Mouse (Mus musculus): Measurements from ENCODE around the gene C130050O18Rik. TPM values are rescaled to one million over a fixed set of nuclear protein-coding genes. Genes with fewer than 3 reads are reported as not detected.

Gene C130050O18Rik
- polyA plus RNA-seq, 1 experiment from 2014 or later = 0.24 TPM

DNA sequence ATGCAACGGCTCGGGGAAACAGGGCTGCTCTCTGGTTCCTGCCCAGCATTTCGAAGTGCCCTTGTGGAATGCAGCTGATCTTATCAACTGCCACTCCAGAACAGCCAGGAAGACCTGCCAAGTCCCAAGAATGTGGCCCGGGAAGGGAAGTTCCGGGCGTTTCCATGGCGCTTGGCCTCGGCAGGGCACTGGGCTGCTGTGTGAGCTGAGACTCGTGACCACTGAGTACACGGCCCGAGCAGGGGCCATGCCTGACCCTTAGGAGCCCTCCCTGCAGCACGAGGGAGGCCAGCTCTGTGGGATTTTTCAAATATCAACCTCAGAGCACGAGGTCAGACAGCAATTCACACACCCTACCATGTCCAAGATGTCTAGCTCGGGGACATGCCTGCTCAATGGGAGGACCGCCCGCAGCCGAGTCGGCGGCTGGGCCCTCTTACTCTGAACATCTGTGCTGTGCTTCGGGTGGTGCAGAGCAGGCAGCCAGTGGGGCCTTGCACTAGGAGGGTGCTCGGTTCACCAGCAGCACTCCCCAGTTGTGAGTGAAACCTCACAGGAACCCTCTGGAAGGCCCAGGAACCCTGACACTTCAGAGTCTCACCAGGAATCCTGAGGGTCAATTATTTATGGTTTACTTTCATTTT, 26.0 kb upstream of the C130050O18Rik start:
- DNase-seq (ENCODE audit: low read depth, low spot score) (no peak), ATAC-seq (peak; percentile 13)
- no peaks in the 10 kb centered on the region for H3K27me3 ChIP-seq
- in situ Hi-C loops (cut with MboI; ENCODE audit: low pct_unique_long_range_greater_than_20kb) = no loop called here
- ChIA-PET CTCF (interaction anchor here (1.6 kb wide), 1 partner anchor 30 kb away, joined by 3 read pairs; no protein-coding TSS in a partner anchor), POLR2A (interaction anchor here (1.0 to 2.0 kb wide), 3 partner anchors 14 to 34 kb away, joined by 3 to 9 read pairs (median 4); no protein-coding TSS in a partner anchor)
- TF ChIP-seq CTCF (IDR thresholded peaks at IDR 0.05) = no peak

DNA sequence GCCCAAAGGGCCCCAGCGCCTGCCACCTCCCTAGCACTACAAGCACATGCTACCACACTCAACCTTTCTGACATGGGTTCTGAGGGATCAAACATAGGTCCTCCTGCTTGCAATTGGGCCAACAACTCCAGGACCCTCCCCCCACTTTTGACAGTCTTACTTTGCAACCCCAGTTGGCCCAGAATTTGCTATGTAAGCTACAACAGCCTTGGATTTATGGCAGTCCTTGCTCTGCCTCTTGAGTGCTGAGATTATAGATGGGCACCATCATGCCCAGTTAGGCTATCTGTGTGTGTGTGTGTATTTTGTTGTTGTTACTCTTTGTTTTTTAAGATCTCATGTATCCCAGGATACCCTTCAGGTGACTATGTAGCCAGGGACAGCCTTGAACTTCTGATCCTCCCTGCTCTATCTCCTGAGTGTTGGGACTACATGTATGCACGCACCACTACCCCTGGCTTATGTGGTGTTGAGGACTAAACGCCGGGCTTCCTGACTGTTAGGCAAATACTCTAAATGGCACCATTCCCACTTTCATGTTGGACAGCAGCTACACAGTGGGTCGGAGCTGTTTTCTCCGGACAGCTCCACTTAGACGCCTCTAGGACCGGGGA, 25.2 kb upstream of the C130050O18Rik start:
- ChIA-PET POLR2A (interaction anchor here (0.6 to 2.0 kb wide), 3 partner anchors 15 to 101 kb away, joined by 3 to 9 read pairs (median 4); no protein-coding TSS in a partner anchor), CTCF (interaction anchor here (0.9 kb wide), 1 partner anchor 15 kb away, joined by 3 read pairs; no protein-coding TSS in a partner anchor)
- no peak for TF ChIP-seq CTCF (IDR thresholded peaks at IDR 0.05)
- H3K27me3 ChIP-seq = no peaks in the 10 kb centered on the region
- ATAC-seq = no peak
- DNase-seq (ENCODE audit: low read depth, low spot score) = no peak
- in situ Hi-C loops (cut with MboI; ENCODE audit: low pct_unique_long_range_greater_than_20kb) = no loop called here

DNA sequence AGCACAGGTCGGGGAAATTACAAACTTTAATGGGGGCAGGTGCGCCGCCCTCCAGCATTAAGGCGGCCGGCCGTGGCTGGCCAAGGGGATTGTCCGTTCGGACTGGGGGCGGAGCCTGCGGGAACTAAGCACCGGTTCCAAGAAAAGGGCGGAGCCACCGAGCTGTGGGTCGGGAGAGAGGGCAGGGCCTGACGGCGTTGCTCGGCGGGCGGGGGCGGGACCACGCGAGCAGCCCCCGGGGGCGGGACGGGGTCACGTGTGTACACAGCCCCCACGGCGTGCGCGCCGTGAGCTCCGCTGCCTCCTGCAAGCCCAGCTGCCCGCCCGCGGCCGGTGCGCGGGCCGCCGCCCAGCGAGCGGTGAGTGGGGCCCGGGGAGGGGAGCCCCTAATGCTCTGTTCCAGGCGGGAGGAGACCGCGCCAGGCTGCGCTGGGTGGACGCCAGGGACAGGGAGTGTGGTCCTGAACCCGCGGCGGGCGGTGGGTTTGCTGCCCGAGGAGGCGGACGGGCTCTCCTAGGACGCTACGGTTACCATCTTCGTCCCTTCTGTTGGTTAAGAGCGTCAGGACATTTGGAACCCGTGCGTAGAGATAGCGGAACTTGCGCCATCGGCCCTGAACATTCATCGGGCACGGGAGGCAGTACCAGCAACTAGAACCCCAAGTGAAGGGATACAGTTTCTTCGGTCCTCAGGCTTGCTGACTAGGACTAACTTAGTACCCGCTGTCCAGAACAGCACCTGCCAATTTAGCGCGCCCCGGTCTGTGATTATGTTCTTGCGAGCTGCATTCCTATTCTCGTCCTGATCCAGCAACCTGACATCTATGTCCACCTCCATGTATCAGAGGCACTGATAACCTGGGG, 24.5 kb upstream of the C130050O18Rik start:
- ChIA-PET CTCF (interaction anchor here (0.9 to 2.4 kb wide), 4 partner anchors 16 to 29 kb away, joined by 3 to 14 read pairs (median 3); partner anchors contain the start of genes Cox19 and Cyp2w1), POLR2A (interaction anchor here (0.6 to 2.0 kb wide), 4 partner anchors 14 to 100 kb away, joined by 3 to 9 read pairs (median 4); no protein-coding TSS in a partner anchor)
- DNase-seq (ENCODE audit: low read depth, low spot score) (peak; percentile 83), ATAC-seq (peak; percentile 88)
- H3K27me3 ChIP-seq = no peaks in the 10 kb centered on the region
- in situ Hi-C loops (cut with MboI; ENCODE audit: low pct_unique_long_range_greater_than_20kb) = no loop called here
- TF ChIP-seq CTCF (IDR thresholded peaks at IDR 0.05) = no peak

DNA sequence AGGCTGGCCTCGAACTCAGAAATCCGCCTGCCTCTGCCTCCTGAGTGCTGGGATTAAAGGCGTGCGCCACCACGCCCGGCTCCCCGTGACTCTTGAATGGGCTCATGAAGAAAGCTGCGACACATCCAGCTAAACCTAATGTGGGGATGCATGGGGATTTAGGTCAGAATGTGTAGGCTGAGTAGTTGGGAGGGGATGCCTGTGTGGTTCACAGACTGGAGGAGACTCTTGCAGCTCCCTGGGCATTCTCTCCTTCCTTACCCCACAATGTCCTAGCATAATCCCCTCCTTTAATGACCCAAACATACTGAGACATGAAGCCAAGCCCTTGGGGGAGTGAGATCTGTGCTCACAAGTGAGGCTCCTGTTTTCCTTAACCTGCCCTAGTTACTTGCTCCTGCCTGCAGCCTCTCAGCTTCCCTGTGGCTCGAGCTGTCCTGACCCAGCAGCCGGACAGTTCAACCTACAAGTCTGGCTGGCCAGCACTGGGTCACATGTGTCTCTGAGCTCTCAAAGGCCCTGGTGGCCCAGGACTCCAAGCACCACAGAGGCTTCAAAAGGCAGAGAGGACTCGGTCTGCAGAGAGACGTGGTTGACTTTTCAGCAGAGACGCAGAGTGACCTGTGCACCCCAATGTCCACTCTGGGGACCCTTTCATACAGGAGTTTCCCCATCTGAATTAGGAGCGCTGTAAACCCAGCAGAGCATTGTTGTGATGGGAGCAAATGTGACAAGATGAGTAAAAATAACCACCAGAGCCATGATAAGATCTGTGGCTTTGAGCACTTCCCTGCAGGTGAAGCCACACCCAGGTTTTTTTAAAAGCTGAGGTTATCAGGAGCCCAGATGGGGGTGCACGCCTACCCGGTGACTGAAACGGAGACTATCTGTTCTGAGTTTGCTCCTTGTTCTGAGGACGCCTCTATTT, 23.2 kb upstream of the C130050O18Rik start:
- ChIA-PET POLR2A (interaction anchor here (1.4 kb wide), 1 partner anchor 13 kb away, joined by 4 read pairs; no protein-coding TSS in a partner anchor), CTCF (interaction anchor here (1.4 to 2.4 kb wide), 3 partner anchors 16 to 30 kb away, joined by 3 to 14 read pairs (median 3); partner anchors contain the start of genes Cox19 and Cyp2w1)
- ATAC-seq (no peak), DNase-seq (ENCODE audit: low read depth, low spot score) (no peak)
- no peaks in the 10 kb centered on the region for H3K27me3 ChIP-seq
- TF ChIP-seq CTCF (IDR thresholded peaks at IDR 0.05) = no peak
- in situ Hi-C loops (cut with MboI; ENCODE audit: low pct_unique_long_range_greater_than_20kb) = no loop called here

DNA sequence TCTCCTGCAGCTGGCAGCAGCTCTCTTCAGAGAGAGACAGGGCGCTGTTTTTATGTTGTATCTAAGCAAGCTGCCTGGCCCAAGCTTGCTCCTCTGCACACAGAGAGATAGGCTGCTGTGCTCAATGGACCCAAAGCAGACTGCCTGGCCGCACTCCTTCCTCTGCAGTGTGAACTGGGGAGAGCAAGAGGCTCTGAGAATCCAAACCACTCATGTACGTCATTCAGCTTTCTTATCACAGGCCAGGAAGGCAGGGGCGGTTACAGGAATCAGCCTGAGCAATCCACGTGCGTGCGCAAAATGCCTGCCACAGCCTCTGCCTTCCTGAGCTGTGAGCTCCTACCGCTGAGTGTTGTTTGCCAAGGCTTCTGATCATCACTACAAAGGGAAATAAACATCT, 22.3 kb upstream of the C130050O18Rik start:
- no peaks in the 10 kb centered on the region for H3K27me3 ChIP-seq
- ATAC-seq = no peak
- no peak for DNase-seq (ENCODE audit: low read depth, low spot score)
- ChIA-PET POLR2A (no interaction called here), CTCF (interaction anchor here (2.4 kb wide), 1 partner anchor 15 kb away, joined by 14 read pairs; no protein-coding TSS in a partner anchor)
- TF ChIP-seq CTCF (IDR thresholded peaks at IDR 0.05) = no peak
- in situ Hi-C loops (cut with MboI; ENCODE audit: low pct_unique_long_range_greater_than_20kb) = no loop called here

DNA sequence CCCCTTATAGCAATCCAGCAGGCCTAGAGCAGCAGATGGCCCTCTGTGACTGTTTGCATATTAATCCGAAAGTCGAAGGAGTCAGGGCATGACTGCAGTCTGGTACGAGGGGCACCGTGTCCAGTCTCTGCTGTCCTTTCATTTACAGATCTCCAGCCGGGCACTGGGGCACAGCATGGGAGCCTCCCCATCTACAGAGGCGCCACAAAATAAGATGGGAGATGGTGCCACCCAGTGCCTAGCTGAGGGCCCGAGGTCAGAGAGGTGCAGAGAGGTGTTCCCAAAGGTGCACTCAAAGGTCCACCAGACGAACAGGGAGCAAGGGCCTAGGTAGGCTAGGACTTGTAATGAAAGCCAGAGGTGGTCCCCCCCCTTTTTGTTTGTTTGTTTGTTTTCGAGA, 21.8 kb upstream of the C130050O18Rik start:
- no peak for TF ChIP-seq CTCF (IDR thresholded peaks at IDR 0.05)
- DNase-seq (ENCODE audit: low read depth, low spot score) (no peak), ATAC-seq (no peak)
- ChIA-PET POLR2A (no interaction called here), CTCF (interaction anchor here (2.4 kb wide), 1 partner anchor 15 kb away, joined by 14 read pairs; no protein-coding TSS in a partner anchor)
- H3K27me3 ChIP-seq = no peaks in the 10 kb centered on the region
- in situ Hi-C loops (cut with MboI; ENCODE audit: low pct_unique_long_range_greater_than_20kb) = no loop called here

DNA sequence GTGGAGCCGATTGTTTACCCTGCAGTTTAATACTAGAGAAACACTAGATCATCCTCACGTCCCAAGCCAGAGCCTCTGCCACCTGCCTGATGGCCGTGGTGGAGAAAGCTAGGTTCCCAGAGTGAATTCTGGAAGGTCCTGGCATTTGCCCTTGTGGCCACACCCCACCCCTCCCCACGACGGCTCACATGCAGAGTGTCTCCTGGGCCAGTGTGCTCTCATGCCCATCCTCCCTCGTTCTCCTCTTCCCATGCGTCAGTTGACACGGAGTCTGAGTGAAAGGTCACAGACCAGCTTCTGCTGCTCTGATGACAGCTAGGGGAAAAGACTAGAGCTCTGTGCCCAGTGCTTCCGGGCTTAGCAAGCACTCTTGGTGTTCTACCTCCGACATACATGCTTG, 20.5 kb upstream of the C130050O18Rik start:
- no peak for TF ChIP-seq CTCF (IDR thresholded peaks at IDR 0.05)
- CTCF ChIA-PET = interaction anchor here (1.6 kb wide), 1 partner anchor 14 kb away, joined by 9 read pairs; no protein-coding TSS in a partner anchor
- in situ Hi-C loops (cut with MboI; ENCODE audit: low pct_unique_long_range_greater_than_20kb) = no loop called here

DNA sequence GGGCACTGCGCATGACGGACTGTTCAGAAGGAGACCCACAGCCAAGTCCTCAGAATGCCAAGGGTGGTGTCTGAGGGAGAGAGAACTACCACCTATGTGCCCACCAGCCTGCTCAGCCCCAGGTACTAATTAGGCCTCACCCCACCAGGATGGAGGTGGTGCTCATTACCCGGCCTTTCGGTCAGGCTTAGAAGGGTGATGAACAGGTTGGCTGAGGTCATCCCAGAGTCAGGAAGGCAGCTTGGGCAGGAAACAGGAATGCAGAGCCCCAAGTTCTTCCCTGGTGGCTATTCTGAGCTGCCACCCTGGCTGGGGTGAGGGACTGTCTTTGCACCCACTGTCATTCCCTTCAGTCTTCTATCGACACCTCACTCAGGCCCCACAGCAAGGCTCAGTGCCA, 19.0 kb upstream of the C130050O18Rik start:
- POLR2A ChIA-PET = no interaction called here
- ATAC-seq (no peak), DNase-seq (ENCODE audit: low read depth, low spot score) (no peak)
- CTCF ChIA-PET = interaction anchor here (1.3 kb wide), 1 partner anchor 12 kb away, joined by 4 read pairs; no protein-coding TSS in a partner anchor
- H3K27me3 ChIP-seq = no peaks in the 10 kb centered on the region
- in situ Hi-C loops (cut with MboI; ENCODE audit: low pct_unique_long_range_greater_than_20kb) = no loop called here
- TF ChIP-seq CTCF (IDR thresholded peaks at IDR 0.05) = no peak

More for the DNA sequence above, 20.5 kb upstream of the C130050O18Rik start:
- DNase-seq (ENCODE audit: low read depth, low spot score) (no peak), ATAC-seq (no peak)
- no peaks in the 10 kb centered on the region for H3K27me3 ChIP-seq
- POLR2A ChIA-PET = no interaction called here
